Mouse (Mus musculus): ENCODE results near the gene Ciao2b.

Gene Ciao2b

DNA sequence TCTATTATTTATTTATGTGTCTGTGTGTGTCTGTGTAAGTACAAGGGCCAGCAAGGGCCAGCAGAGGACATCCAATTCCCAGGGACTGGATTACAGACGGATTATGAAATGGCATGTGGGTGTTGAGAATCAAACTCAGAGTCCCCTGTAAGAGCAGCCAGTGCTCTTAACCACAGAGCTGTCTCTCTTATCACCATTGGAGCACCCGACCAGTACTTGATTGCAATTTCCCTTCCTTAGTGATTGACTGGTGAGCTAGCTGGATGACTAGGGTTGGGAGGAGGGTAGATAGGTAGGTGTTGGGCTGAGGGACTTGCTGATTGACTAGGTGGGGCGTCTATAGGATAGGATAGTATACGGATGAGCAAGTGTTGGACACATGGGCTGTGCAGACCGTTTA, 21.0 kb downstream of the Ciao2b start:
- in situ Hi-C loops (cut with MboI, MseI) = no loop called here

DNA sequence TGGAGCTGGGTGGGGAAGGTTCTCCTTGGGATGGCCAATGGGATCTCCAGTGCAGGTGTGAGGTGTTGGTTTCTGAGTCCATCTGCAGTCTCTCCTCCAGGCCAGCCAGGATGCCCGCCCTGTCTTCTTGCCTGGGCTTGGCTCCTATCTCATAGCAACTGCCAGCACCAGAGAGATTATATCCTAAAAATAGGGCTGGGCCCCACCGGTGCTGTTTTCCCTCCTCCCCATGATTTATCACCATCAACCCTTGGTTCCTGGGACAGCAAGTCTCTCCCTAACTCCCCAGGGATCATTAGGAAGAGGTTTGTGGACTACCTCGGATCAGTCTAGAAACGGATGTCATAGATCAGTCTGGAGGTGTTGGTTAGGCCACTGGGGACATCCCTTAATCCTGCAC, 28.6 kb downstream of the Ciao2b start:
- in situ Hi-C loops (cut with MboI, MseI) = no loop called here

DNA sequence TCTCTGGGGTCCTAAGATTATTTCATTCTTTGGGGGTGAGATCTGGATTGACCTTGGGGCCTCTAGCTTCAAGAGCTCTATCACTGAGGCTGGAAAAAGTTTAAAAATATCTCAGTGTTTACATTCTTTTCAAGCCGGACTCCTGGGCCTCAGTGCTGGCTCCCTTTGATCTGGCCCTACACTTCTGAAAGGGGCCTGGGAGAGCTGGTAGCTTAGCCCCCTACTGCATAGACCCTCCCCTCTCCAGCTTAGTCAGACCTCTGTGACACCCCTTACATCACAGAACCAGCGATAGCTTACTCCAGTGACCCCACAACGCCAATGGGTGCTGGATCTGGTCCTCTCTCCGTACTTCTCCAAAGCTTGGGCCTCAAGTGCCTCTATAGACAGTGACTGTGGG, 30.2 kb downstream of the Ciao2b start:
- in situ Hi-C loops (cut with MboI, MseI) = no loop called here

DNA sequence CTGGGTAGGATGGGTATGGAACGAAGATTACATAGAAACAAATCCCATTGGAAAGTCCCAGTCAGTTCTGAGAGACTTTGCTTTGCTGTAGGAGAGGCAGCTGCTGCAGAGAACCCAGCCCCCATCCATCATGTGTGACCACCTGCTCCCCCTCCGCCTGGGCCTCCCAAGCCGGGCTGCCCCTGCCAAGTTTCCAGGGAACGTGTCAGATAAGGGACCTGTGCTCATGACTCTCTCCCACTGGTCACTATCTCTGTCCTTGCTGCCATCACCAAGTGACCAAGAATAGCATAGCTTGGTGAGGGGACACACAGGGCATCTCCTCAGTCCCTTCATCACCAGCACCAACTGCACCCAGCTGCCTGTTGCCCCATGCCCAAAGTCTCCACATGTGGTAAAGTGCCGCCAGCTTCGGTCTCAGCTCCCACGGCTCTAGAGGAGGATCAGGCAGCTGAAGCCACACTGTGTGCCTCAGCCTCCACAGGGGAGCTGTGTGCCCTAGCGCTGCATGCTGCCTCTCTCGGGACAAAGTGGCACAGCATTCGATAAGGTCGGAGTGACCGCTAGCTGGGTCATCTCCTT, 31.5 kb downstream of the Ciao2b start:
- in situ Hi-C loops (cut with MboI, MseI) = no loop called here

DNA sequence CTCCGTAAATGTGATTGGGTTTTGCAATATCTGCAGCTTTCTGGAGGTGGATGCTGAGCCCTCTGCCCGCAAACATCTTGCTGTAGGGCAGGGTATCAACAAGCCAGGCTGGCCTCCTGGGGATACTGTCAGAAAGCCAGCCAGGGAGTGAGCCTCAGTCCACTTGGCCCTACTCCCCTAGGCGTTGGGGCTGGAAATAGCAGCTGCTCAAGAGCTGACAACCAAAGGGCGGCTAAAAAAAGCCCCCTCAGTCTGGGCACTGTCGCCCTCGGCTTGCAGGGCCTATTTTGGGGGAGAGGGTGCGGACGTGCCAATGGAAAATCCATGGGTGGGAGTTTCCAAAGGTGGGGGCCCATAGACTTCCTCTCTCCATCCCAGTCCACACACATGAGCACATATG, 32.5 kb downstream of the Ciao2b start:
- in situ Hi-C loops (cut with MboI, MseI) = no loop called here

DNA sequence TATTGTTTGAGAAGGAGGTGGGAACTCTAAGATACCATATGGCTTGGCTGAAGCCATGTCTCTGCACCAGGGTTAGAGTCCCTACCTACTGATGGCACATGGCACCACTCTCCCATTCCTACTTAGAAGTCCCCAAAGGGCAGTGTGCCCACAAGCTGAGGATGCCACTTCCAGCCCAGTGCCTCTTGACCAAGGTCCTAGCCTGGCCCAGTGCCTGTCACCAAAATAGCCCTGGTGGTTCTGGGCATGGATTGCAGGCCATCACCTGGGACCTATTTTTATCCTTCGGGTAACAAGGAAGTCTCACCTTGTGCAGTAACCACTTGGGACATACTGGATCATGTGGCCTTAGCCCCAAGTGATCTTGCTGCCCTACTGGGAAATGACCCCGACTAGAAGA, 33.8 kb downstream of the Ciao2b start:
- in situ Hi-C loops (cut with MboI, MseI) = no loop called here

DNA sequence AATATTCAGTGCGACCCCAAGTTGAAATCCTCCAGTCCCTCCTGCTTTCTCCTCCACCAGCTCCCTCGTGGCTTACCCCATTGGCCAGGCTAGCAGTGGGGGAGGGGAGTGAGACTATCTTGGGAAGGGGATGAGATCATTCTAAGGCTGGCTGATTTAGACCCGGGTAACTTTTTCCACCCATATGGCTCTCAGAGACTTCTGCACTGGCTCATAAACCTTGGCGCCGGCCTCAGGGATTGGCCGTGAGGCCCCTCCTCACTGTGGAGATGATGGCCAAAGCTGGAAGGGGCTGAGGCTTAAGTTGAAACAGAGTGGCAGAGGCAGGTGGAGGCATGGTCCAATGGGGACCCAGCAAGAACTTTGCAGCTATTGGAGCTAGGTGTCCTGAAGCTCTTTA, 35.4 kb downstream of the Ciao2b start:
- in situ Hi-C loops (cut with MboI, MseI) = no loop called here

DNA sequence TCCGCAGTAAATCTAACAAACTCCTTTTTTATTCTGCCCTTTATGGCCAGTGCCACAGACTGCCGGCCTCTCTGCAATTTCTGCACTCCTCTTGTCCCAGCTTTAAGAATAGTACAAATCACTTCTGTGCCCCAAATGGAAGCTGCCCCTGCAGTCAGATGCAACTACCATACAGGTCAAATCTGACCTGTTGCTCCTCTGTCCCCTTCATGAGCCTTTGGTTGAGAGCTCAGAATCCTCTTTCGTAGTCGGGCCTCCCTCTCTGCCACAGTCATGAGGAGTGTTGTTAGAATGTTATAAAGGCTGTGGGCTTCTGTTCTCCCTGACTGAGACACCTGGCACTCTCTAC, 38.5 kb downstream of the Ciao2b start:
- in situ Hi-C loops (cut with MboI, MseI) = loop anchor here (5.0 kb wide), 1 partner anchor 54 kb away; no protein-coding TSS in a partner anchor

DNA sequence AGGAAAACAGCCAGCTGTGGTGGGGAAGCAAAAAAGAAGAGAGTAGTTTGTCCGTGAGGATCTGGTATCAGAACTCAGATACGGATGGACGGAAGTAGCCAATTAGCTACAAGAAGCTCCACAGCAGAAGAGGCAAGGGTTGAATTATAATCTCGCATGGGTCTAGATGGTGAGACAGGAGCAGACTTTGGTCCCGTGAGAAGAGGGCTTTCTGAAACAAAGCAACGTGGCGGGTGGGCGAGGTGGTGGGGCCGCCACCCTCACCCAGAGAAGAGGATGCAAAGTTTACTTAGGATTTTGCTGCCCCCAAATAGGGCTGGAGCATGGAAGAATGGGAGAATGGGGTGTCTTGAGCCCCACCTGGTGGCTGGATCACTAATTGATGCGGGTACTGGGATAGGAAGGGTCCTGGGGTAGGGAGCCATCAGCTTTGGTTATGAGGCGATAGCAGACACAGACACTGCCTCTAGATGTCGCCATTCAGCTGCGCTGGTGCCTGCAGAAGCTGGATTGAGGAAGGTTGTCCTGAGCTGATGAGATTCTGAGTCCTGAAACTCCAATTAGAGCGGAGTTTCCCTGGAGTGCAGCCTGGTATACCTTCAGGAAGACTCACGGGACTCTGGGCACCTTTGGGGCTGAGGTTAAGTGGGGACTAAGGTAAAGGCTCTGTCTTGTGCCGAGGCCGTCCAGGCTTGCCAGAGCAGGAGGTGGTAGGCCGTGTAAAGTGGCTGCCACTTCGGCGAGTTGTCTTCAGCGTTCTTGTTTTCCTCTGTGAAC, 39.1 kb downstream of the Ciao2b start:
- in situ Hi-C loops (cut with MboI, MseI) = loop anchor here (5.0 kb wide), 1 partner anchor 55 kb away; no protein-coding TSS in a partner anchor

DNA sequence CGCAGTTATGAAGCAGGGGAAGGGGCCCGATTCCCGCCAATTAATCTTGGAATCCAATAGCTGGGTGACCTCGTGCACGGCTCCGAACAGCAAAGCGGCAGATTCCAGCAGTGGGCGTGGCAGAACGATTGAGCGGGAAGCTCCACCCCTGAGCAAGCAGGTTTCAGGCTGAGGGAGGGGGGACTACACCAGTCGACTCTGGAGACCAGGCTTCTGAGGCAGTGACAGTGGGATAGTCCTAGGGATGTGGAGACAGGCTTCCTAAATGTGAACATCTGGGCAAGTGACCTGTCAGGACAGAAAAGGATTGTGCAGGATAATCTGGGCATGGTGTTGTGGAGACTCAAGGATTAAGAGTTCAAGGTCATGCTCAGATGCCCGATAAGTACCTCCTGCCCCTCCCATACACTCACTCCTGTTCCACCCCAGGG, 39.8 kb downstream of the Ciao2b start:
- in situ Hi-C loops (cut with MboI, MseI) = loop anchor here (5.0 kb wide), 1 partner anchor 55 kb away; no protein-coding TSS in a partner anchor

DNA sequence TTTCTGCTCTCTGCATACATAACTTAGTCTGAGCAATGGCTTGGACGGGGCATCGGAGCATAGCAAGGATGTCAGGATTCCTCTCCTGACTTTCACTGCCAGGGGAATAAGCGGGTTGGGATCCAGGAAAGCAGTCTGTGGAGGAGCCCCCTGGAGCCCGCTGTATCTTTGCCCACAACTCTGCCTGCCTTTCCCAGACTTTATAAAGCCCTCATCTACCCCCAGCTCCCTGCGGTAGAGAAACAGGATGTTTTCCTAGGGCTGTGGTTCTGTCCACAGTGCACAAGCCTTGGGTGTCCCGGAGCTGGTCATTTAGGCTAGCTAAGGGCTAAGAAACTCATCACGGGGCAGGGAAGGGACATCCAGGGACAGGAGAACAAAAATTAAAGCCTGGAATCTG, 40.4 kb downstream of the Ciao2b start:
- in situ Hi-C loops (cut with MboI, MseI) = loop anchor here (5.0 kb wide), 1 partner anchor 56 kb away; no protein-coding TSS in a partner anchor

DNA sequence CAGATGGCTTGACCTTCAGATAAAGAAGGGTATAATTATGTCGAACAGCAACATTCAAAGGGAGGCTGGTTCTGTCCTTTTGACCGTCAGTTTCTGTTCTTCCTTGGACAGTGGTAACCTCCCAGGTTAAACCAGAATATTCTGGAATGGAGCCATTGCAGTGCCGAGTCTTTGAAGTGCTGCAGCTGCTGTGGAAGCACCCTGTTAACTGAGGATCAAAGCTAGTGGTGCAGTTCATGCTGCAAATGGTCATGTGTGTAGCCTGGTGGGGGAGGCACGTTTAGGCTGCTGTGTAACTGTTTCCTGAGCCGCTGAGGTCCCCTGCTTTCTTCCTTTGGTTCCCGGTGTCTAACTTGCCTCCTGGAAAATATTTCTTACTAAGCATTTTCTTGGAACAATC, 43.3 kb downstream of the Ciao2b start:
- in situ Hi-C loops (cut with MboI, MseI) = loop anchor here (25.0 kb wide), 1 partner anchor 1214 kb away; no protein-coding TSS in a partner anchor

DNA sequence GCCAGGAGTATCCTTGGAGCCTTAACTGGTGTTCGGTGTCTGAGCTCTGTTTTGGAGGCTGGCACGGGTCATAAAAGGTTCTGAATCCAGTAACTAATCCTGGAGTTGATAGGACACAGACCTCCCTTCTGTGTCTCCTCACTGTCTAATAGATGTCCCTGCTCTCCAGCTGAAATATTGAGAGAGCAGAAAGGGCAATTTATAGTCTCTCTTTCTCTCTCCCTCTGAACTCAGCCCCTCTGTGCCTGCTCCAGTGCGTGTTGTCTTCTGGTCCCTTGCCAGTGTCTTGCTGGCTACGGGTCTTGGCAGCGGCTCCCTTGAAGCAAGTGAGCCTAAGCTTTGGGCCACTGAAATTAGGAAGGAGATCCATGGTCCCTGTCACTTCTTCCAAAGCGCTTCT, 44.1 kb downstream of the Ciao2b start:
- in situ Hi-C loops (cut with MboI, MseI) = loop anchor here (25.0 kb wide), 1 partner anchor 1215 kb away; no protein-coding TSS in a partner anchor

DNA sequence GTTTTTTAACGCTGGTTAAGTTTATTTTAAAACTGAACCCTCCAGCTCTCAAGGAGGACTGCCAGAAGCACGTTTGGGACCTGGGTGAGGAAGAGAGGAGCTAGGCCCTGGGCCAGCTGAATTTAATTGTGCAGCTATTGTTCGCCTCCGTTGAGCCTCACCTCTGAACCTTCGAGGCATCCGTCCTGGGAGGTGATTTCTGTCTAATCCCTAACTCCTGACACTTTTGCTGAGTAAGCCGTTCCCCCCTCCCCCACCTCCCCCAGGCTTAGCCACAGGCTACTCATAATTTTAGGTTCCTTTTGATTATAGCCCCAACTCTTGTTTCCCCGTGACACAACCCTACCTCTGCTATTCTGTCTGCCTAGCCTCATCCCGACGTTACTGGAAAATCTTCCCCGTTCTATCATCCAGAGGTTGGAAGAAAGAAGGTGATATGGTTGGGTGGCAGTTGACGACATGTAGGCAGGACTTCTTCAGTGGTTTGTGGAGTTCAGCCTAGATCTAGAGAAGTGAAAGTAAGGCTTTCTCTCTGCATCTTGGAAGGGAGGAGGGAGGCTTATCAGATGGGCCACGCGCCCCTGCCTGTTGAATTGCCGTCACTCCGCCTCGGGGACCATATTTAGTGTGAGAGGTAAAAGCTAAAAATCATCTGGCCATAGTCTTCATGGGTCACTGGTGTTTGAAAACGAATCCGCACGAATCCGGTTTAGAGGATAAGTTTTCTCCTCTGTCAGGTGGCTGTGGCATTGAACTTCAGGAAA, 45.8 kb downstream of the Ciao2b start:
- in situ Hi-C loops (cut with MboI, MseI) = loop anchor here (25.0 kb wide), 1 partner anchor 1216 kb away; no protein-coding TSS in a partner anchor

DNA sequence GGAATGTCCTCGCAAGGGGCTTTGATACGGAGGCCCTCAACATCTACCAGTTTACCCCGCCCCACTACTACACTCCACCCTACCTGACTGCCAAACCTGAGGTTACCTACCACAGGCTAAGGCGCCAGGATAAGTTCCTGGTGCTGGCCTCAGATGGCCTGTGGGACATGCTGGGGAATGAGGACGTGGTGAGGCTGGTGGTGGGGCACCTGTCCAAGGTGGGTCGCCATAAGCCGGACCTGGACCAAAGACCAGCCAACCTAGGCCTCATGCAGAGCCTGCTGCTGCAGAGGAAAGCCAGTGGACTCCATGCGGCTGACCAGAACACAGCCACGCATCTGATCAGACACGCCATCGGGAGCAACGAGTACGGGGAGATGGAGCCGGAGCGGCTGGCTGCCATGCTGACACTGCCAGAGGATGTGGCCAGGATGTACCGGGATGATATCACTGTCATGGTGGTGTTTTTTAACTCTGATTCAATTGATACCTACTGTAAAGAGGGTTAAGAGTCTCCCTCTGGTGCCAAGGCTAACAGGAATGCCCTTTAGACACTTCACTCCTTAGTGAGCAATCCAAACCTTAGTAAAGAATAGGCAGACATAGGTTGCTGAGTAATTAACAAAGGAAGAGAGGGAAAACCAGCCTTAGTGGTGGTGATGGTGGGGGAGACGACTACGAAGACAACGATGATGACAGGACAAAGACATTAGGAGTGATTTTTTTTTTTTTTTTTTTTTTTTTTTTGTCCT, 47.0 kb downstream of the Ciao2b start:
- in situ Hi-C loops (cut with MboI, MseI) = loop anchor here (25.0 kb wide), 1 partner anchor 1218 kb away; no protein-coding TSS in a partner anchor

DNA sequence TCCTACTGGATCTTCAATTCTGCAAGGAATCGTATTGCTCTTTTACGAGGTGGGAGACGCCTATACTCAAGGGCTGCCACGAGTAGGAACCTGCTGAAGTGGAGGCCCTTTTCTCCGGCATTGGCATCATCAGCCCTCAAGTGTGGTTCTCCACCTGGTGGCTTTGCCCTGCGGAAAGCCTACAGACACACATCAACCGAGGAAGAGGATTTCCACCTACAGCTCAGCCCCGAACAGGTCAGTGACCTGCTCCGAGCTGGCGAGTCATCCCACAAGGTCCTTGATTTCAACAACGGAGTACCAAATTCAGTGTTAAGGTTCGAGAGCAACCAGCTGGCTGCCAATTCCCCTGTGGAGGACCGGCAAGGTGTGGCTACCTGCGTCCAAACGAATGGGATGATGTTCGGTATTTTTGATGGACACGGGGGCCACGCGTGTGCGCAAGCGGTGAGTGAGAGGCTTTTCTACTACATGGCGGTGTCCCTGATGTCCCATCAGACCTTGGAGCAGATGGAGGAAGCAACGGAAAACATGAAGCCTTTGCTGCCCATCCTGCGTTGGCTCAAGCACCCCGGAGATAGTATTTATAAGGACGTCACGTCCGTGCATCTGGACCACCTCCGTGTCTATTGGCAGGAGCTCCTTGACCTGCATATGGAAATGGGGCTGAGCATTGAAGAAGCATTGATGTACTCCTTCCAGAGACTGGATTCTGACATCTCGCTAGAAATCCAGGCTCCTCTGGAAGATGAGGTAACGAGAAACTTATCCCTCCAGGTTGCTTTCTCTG, 48.0 kb downstream of the Ciao2b start:
- in situ Hi-C loops (cut with MboI, MseI) = loop anchor here (25.0 kb wide), 1 partner anchor 1219 kb away; no protein-coding TSS in a partner anchor

DNA sequence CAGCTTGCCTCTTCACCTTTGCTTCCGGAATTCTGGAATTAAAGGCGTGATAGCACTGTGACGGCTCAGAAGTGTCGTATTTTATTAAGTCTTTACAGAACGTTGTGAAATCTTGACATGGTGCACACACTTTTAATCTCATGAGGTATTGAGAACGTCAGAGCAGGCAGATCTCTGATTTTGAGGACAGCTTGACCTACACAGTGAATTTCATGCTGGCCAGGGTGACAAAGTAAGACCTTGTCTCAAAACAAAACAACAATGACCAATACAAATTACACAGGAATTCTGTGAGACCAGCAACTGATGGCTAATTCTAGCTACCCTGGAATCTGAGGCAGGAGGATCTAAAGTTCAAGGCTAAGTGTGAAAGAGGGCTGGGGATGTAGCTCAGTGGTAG, 49.2 kb downstream of the Ciao2b start:
- in situ Hi-C loops (cut with MboI, MseI) = loop anchor here (25.0 kb wide), 1 partner anchor 1220 kb away; no protein-coding TSS in a partner anchor

DNA sequence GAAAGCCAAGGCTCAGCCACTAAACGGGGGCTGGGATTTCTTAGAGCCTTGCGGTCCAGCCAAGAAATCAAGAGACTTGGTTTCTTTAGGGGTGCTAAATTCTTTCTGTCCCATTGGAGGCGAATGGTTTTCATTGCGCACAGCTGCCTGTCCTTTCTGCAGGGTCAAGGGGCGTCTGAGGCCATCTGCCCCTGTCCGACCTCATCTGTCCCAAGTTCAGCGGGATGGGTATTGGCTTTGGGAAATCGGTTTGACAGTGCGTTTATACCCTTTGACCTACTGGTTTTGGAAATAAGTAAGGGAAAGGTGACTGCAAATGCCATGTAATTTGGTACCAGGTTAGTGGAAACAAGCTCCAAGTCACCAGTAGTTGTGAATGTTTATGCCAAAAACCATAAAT, 49.9 kb downstream of the Ciao2b start:
- in situ Hi-C loops (cut with MboI, MseI) = loop anchor here (25.0 kb wide), 1 partner anchor 1220 kb away; no protein-coding TSS in a partner anchor

DNA sequence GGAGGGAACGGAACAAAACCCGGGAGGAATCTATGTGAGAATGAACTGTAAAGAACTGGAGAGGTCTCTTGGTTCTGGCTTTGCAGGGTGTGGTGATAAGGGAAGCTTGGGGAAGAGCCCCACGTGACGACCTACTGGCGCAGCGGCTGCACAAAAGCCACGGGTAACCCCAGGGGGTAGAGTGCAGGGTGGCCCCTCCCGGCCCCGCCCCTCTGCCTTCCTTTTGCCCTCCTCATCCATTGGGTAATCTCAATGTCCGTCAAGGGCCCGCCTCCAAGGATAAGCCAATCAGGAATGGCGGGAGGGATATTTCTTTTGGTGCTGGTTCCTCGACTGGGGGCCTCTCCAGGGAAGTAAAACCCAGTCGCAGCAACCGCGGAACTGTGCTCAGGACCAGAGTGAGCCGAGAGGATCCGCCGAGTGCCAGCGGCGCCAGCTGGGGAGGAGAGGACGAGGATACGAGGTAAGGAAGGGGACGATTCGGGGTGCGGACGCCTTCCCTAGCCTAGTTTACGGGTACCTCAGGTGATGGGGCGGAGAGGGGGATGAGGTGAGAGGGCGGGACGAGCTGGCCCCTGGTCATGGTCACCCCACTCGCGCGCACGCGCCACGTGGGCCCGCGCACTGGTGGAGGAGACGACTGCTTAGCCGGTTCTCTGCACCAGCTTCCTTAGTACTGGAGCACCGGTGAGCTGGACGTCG, 50.5 kb downstream of the Ciao2b start, which contains the start of gene Pdp2:
Pdp2 (plus strand) TSS at position 319 of the 702 bp plus-strand sequence.
- in situ Hi-C loops (cut with MboI, MseI) = loop anchor here (25.0 kb wide), 1 partner anchor 1221 kb away; no protein-coding TSS in a partner anchor

DNA sequence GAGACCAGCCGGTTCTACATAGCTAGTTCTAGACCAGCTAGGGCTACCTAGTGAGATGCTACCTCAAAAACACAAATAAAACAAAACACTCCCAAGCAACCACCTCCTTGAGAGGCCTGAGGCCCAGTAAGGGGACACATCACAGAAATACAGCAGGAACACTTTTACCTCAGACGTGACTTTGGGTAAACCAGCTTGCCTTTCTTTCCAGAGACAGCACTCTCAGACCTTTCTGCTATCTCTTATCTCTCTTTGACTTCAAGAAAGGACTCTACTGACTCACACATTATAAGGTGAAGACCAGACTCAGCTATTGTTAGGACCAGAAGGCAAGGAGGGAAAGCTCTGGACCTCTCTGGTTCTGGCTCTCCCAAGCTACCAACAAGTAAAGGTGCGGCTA, 51.5 kb downstream of the Ciao2b start:
- in situ Hi-C loops (cut with MboI, MseI) = loop anchor here (25.0 kb wide), 1 partner anchor 1222 kb away; no protein-coding TSS in a partner anchor

Measured in T-helper 2 cell (primary cell).